Comparison of ENCODE assay signal across 16 mouse cellular contexts in the genomic region with DNA sequence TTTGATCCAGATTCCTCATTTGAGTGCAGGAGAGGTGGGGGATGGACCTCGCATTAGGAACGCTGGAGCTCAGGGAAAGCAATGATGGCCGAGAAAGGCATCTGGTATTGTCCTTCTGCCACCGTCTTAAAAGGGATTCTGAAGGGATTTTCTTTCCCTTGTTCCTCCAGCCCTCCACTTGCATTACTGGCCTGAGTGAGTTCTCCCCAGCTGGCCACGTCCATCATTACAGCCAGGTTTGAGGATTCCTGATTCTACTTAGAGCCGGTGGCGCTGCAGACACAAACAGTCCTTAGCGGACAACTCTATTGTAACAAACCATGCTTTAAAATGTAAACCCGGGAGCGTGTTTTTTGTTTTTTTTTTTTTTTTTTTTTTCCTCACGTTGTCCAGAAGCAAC. TPM values are rescaled to one million over a fixed set of nuclear protein-coding genes. Genes with fewer than 3 reads are reported as not detected.
DNase-seq lines count a peak whose midpoint lies in the region; ATAC-seq and TF ChIP-seq lines count a peak whose summit lies in the region.
"Had no signal": no experiment of that assay in that cellular context is flagged by ENCODE, and none has a peak within 500 bp of the region (broad histone marks: within the 10 kb centered on the region; RNA-seq: fewer than 3 reads in every experiment).

Musk (plus strand) TSS at position 274 of the 400 bp plus-strand sequence.

- H3K4me1 ChIP-seq in heart, embryonic 13.5 days, result peaks cover 8% of the 10 kb centered on the region
- 0 out of 2 replicates have a peak, but pooled peaks cover 7% of the 10 kb centered on the region for H3K4me1 ChIP-seq in heart, embryonic 12.5 days (replicated peaks)
- H3K4me1 ChIP-seq in liver, postnatal 0 days (ENCODE audit: insufficient read depth), result peaks cover 5% of the 10 kb centered on the region; the same call in 1 of the 2 replicates
- H3K4me1 ChIP-seq in liver, embryonic 12.5 days, result no peaks in the 10 kb centered on the region
- peaks cover 9% of the 10 kb centered on the region for H3K4me1 ChIP-seq in limb, embryonic 14.5 days (ENCODE audit: control insufficient read depth, insufficient read depth, low read length)
- H3K4me1 ChIP-seq: hindbrain, embryonic 12.5 days had no signal

- H3K9me3 ChIP-seq in heart, embryonic 13.5 days, result no peaks in the 10 kb centered on the region
- H3K9me3 ChIP-seq in heart, embryonic 12.5 days (replicated peaks), result no peaks in the 10 kb centered on the region
- no peaks in the 10 kb centered on the region for H3K9me3 ChIP-seq in liver, postnatal 0 days (ENCODE audit: low read length)
- H3K9me3 ChIP-seq in liver, embryonic 12.5 days (replicated peaks), result no peaks in the 10 kb centered on the region
- no peaks in the 10 kb centered on the region for H3K9me3 ChIP-seq in limb, embryonic 14.5 days (ENCODE audit: control insufficient read depth, low read length)
- H3K9me3 ChIP-seq: hindbrain, embryonic 12.5 days had no signal

- TF ChIP-seq POLR2A in limb, embryonic 14.5 days (IDR thresholded peaks at IDR 0.05; ENCODE audit: borderline replicate concordance, extremely low read depth, insufficient read depth, insufficient read length), result no peak

- no peaks in the 10 kb centered on the region for H3K36me3 ChIP-seq in heart, embryonic 13.5 days
- no peaks in the 10 kb centered on the region for H3K36me3 ChIP-seq in heart, embryonic 12.5 days
- H3K36me3 ChIP-seq in liver, postnatal 0 days (replicated peaks; ENCODE audit: insufficient read depth, low read length), result no peaks in the 10 kb centered on the region
- H3K36me3 ChIP-seq in liver, embryonic 12.5 days, result no peaks in the 10 kb centered on the region
- H3K36me3 ChIP-seq in limb, embryonic 14.5 days (ENCODE audit: control insufficient read depth, insufficient read depth, low read length), result no peaks in the 10 kb centered on the region
- H3K36me3 ChIP-seq: hindbrain, embryonic 12.5 days had no signal

- no peak for ATAC-seq in heart, embryonic 13.5 days (ENCODE audit: extremely low read depth, insufficient number of reproducible peaks, low FRiP score, low TSS enrichment)
- ATAC-seq in heart, embryonic 12.5 days (ENCODE audit: insufficient number of reproducible peaks, low FRiP score), result no peak
- ATAC-seq in liver, postnatal 0 days, result no peak
- no peak for ATAC-seq in liver, embryonic 12.5 days
- peak; percentile 59; the same call in 1 of the 2 replicates for ATAC-seq in limb, embryonic 14.5 days (ENCODE audit: low FRiP score, low read depth)
- ATAC-seq: intestine, embryonic 16.5 days had no signal

- no peak for DNase-seq in liver, postnatal 0 days
- DNase-seq in limb, embryonic 14.5 days (ENCODE audit: low spot score), result peak; percentile 52
- DNase-seq in adrenal gland, postnatal 25 days, result no peak
- no peak for DNase-seq in frontal cortex, postnatal 36 days (ENCODE audit: low spot score in 2 of 2)
- DNase-seq in spleen, postnatal 10 days (ENCODE audit: low spot score in 2 of 2), result no peak
- DNase-seq: adrenal gland, postnatal 10 days; cerebellum, adult 9-11 months; lung, postnatal 14 days; thymus, postnatal 4 days had no signal

- H3K9ac ChIP-seq in heart, embryonic 13.5 days, result no peak within 1 kb of the TSS
- H3K9ac ChIP-seq in heart, embryonic 12.5 days, result no peak within 1 kb of the TSS
- no peak within 1 kb of the TSS for H3K9ac ChIP-seq in liver, postnatal 0 days (replicated peaks)
- no peak within 1 kb of the TSS for H3K9ac ChIP-seq in liver, embryonic 12.5 days
- no peak within 1 kb of the TSS for H3K9ac ChIP-seq in limb, embryonic 14.5 days (ENCODE audit: low read depth, low read length, severe bottlenecking)
- H3K9ac ChIP-seq: hindbrain, embryonic 12.5 days; liver, embryonic 14.5 days had no signal

- WGBS in heart, embryonic 13.5 days, result 74% methylated on average over 11 of the region's 11 CpGs
- WGBS in heart, embryonic 12.5 days, result 75% methylated on average over 11 of the region's 11 CpGs
- 78% methylated on average over 11 of the region's 11 CpGs for WGBS in liver, postnatal 0 days (ENCODE audit: insufficient replicate concordance)
- 76% methylated on average over 11 of the region's 11 CpGs for WGBS in liver, embryonic 12.5 days (ENCODE audit: insufficient replicate concordance)
- 71% methylated on average over 11 of the region's 11 CpGs for WGBS in limb, embryonic 14.5 days

- TF ChIP-seq EP300 in liver, postnatal 0 days (IDR thresholded peaks at IDR 0.05; ENCODE audit: low read depth), result no peak

- peak within 1 kb of the TSS; percentile 20; the same call in 1 of the 2 replicates for H3K4me2 ChIP-seq in heart, embryonic 13.5 days
- no peak within 1 kb of the TSS for H3K4me2 ChIP-seq in heart, embryonic 12.5 days
- H3K4me2 ChIP-seq in liver, postnatal 0 days (ENCODE audit: low read depth, low read length), result peak within 1 kb of the TSS; percentile 24; the same call in 1 of the 2 replicates
- H3K4me2 ChIP-seq in liver, embryonic 12.5 days, result no peak within 1 kb of the TSS
- H3K4me2 ChIP-seq in limb, embryonic 14.5 days (replicated peaks; ENCODE audit: low read depth, low read length, severe bottlenecking), result peak within 1 kb of the TSS; percentile 14; the same call in 1 of the 2 replicates
- H3K4me2 ChIP-seq: hindbrain, embryonic 12.5 days had no signal

- H3K27me3 ChIP-seq in heart, embryonic 13.5 days (replicated peaks), result no peaks in the 10 kb centered on the region
- no peaks in the 10 kb centered on the region for H3K27me3 ChIP-seq in heart, embryonic 12.5 days (replicated peaks)
- H3K27me3 ChIP-seq in liver, postnatal 0 days (ENCODE audit: insufficient read depth, low read length), result no peaks in the 10 kb centered on the region
- H3K27me3 ChIP-seq in liver, embryonic 12.5 days (replicated peaks), result no peaks in the 10 kb centered on the region
- no peaks in the 10 kb centered on the region for H3K27me3 ChIP-seq in limb, embryonic 14.5 days (ENCODE audit: control insufficient read depth, insufficient read depth, low read length)
- H3K27me3 ChIP-seq: hindbrain, embryonic 12.5 days had no signal

- TF ChIP-seq CTCF in liver, postnatal 0 days (IDR thresholded peaks at IDR 0.05; ENCODE audit: low read depth), result no peak

- no peak within 1 kb of the TSS for H3K27ac ChIP-seq in heart, embryonic 13.5 days (replicated peaks)
- H3K27ac ChIP-seq in heart, embryonic 12.5 days (ENCODE audit: poor library complexity, severe bottlenecking), result no peak within 1 kb of the TSS
- no peak within 1 kb of the TSS for H3K27ac ChIP-seq in liver, postnatal 0 days (ENCODE audit: low read depth)
- no peak within 1 kb of the TSS for H3K27ac ChIP-seq in liver, embryonic 12.5 days
- no peak within 1 kb of the TSS for H3K27ac ChIP-seq in limb, embryonic 14.5 days (replicated peaks; ENCODE audit: low read depth, low read length)
- H3K27ac ChIP-seq: hindbrain, embryonic 12.5 days; liver, embryonic 14.5 days had no signal

- H3K4me3 ChIP-seq in heart, embryonic 13.5 days, result no peak within 1 kb of the TSS
- no peak within 1 kb of the TSS for H3K4me3 ChIP-seq in heart, embryonic 12.5 days
- H3K4me3 ChIP-seq in liver, postnatal 0 days (ENCODE audit: low read depth, low read length), result no peak within 1 kb of the TSS
- no peak within 1 kb of the TSS for H3K4me3 ChIP-seq in liver, embryonic 12.5 days
- 0 out of 2 replicates have a peak within 1 kb of the TSS, but pooled peaks have one; percentile 1 for H3K4me3 ChIP-seq in limb, embryonic 14.5 days (replicated peaks; ENCODE audit: low read length)
- H3K4me3 ChIP-seq: hindbrain, embryonic 12.5 days had no signal

RNA-seq across cellular contexts. Expression of gene Musk, which starts in this region (rescaled TPM):
- polyA plus RNA-seq in heart, embryonic 13.5 days (2015; fragmentation: Nextera tagmentation; extraction: Ambion mirVana), result 0.15 and 0.16 TPM in 2 replicates
- polyA plus RNA-seq in heart, embryonic 12.5 days (2016; fragmentation: Nextera tagmentation; extraction: Ambion mirVana), result 0.06 TPM in 1 of 2 replicates, not detected in the other
- polyA plus RNA-seq in liver, postnatal 0 days (2015; fragmentation: Nextera tagmentation; extraction: Ambion mirVana), result 0.08 TPM in 2 replicates
- 0.05 and 0.06 TPM in 2 replicates for polyA plus RNA-seq in liver, embryonic 12.5 days (2016; fragmentation: Nextera tagmentation; extraction: Ambion mirVana)
- 3.3 and 4.0 TPM in 2 replicates for polyA plus RNA-seq in limb, embryonic 14.5 days (2012; rRNA removed)
- polyA plus RNA-seq in limb, embryonic 14.5 days (2014; fragmentation: Nextera tagmentation; extraction: Ambion mirVana), result 8.5 and 9.7 TPM in 2 replicates
- total RNA-seq in adrenal gland, postnatal 25 days (2021), result 0.58 and 1.1 TPM in 2 replicates
- total RNA-seq: ES-E14 had no signal
- polyA plus RNA-seq: liver, embryonic 14.5 days had no signal

Comparison
In these comparisons a context has a peak if more than half of its experiments do, and no peak if none do; other contexts are left out.
1. H3K4me2 ChIP-seq: peak in heart, embryonic 13.5 days (single experiment), liver, postnatal 0 days (single experiment) and limb, embryonic 14.5 days (single experiment); none in heart, embryonic 12.5 days (single experiment) and liver, embryonic 12.5 days (single experiment).